Mouse (Mus musculus): ENCODE data around the gene Glrb. TPM values are rescaled to one million over a fixed set of nuclear protein-coding genes. Genes with fewer than 3 reads are reported as not detected.

The Glrb gene
- polyA plus RNA-seq (2015; fragmentation: Nextera tagmentation; extraction: Ambion mirVana), result 32.7 and 33.4 TPM in 2 replicates

GRCm38 (mm10) chr3:80913111-80913778 lies at the start of gene Glrb:
Gene Glrb, minus strand, starts transcription at chr3:80913660.
- Histone ChIP-seq H3K4me3 (peak within 1 kb of the TSS; percentile 89), H3K4me2 (replicated peaks) (peak within 1 kb of the TSS; percentile 90), H3K9ac (replicated peaks) (peak within 1 kb of the TSS; percentile 90), H3K27ac (replicated peaks) (peak within 1 kb of the TSS; percentile 73), H3K9me3 (no peaks in the 10 kb centered on the region), H3K27me3 (no peaks in the 10 kb centered on the region), H3K36me3 (no peaks in the 10 kb centered on the region), H3K4me1 (peaks cover 12% of the 10 kb centered on the region)
- WGBS, result under 1% methylated on average over 69 of the region's 76 CpGs
- ATAC-seq (replicated peaks), result peak; percentile 96

DNA sequence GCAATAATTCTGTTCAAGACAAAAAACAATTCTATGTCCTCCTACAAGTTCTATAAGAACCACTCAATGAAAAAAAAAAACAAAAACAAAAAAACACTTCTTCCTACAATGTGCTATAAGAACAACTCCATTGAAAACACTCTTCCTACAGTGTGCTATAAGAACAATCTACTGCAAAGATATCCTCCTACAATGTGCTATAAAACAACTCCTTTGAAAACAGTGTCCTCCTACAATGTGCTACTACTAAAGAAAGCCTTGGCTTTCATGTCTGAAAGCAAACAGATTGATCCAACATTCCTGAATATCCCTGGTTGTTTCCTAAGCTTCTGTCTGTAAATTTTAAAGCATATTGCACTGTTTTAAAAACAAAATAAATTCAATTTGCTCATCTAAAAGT lies 46.5 kb upstream of the Glrb start:
- no peak overlapping the region for H3K4me3 ChIP-seq
- no peak overlapping the region for H3K27ac ChIP-seq (replicated peaks)
- no peaks in the 10 kb centered on the region for H3K4me1 ChIP-seq
- no peak overlapping the region for H3K9ac ChIP-seq (replicated peaks)
- no peaks in the 10 kb centered on the region for H3K9me3 ChIP-seq
- ATAC-seq (replicated peaks), result no peak
- H3K27me3 ChIP-seq, result no peaks in the 10 kb centered on the region
- no peak overlapping the region for H3K4me2 ChIP-seq (replicated peaks)
- H3K36me3 ChIP-seq, result no peaks in the 10 kb centered on the region

GRCm38 (mm10) chr3:80958591-80958990 lies 45.1 kb upstream of the Glrb start:
- Histone ChIP-seq H3K9me3 (no peaks in the 10 kb centered on the region), H3K27ac (replicated peaks) (no peak overlapping the region), H3K4me2 (replicated peaks) (no peak overlapping the region), H3K27me3 (no peaks in the 10 kb centered on the region), H3K4me1 (no peaks in the 10 kb centered on the region), H3K9ac (replicated peaks) (no peak overlapping the region), H3K36me3 (no peaks in the 10 kb centered on the region), H3K4me3 (no peak overlapping the region)
- 37% methylated on average over 1 of the region's 1 CpGs for WGBS
- peak; percentile 90 for ATAC-seq (replicated peaks)

- peak; percentile 41 for ATAC-seq (replicated peaks)
- H3K36me3 ChIP-seq, result no peaks in the 10 kb centered on the region
- H3K27ac ChIP-seq (replicated peaks), result peak overlapping the region; percentile 73
- peak overlapping the region; percentile 90 for H3K4me2 ChIP-seq (replicated peaks)
- peaks cover 12% of the 10 kb centered on the region for H3K4me1 ChIP-seq
- H3K9ac ChIP-seq (replicated peaks), result peak overlapping the region; percentile 90
- H3K27me3 ChIP-seq, result no peaks in the 10 kb centered on the region
- no peaks in the 10 kb centered on the region for H3K9me3 ChIP-seq
- WGBS, result 23% methylated on average over 6 of the region's 6 CpGs
- H3K4me3 ChIP-seq, result peak overlapping the region; percentile 89
Observed at GRCm38 (mm10) chr3:80913779-80914284, 372 bp upstream of the Glrb start.

- 70% methylated on average over 5 of the region's 5 CpGs for WGBS
Observed at GRCm38 (mm10) chr3:80894745-80895480, 18.5 kb downstream of the Glrb start.

DNA sequence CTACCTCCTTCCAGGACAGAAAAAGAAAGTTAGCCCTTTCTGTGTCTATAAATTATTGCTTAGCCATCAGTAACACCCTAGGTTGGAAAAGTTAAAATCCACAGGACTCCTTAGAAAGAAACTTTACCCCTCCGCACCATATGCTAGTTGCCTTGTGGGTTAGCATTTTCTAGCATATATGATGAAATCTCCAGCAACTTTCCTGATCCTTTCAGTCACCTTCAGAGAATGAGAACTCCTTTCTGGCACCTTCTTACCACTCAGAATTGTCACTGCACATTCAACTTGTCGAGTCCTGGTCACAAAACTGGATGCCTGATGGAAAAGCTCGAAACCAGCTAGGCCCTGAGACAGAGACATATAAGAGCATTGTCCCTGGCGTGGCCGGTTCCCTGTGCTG lies 19.1 kb downstream of the Glrb start:
- no peak overlapping the region for H3K9ac ChIP-seq (replicated peaks)
- no peak for ATAC-seq (replicated peaks)
- no peaks in the 10 kb centered on the region for H3K9me3 ChIP-seq
- no peak overlapping the region for H3K4me2 ChIP-seq (replicated peaks)
- no peaks in the 10 kb centered on the region for H3K4me1 ChIP-seq
- no peaks in the 10 kb centered on the region for H3K27me3 ChIP-seq
- H3K36me3 ChIP-seq, result no peaks in the 10 kb centered on the region
- H3K4me3 ChIP-seq, result no peak overlapping the region
- no peak overlapping the region for H3K27ac ChIP-seq (replicated peaks)
- 92% methylated on average over 5 of the region's 5 CpGs for WGBS

More at GRCm38 (mm10) chr3:80894745-80895480, 18.5 kb downstream of the Glrb start:
- ATAC-seq (replicated peaks), result no peak
- H3K9ac ChIP-seq (replicated peaks), result no peak overlapping the region
- no peaks in the 10 kb centered on the region for H3K36me3 ChIP-seq
- H3K4me3 ChIP-seq, result no peak overlapping the region
- H3K4me2 ChIP-seq (replicated peaks), result no peak overlapping the region
- H3K27ac ChIP-seq (replicated peaks), result no peak overlapping the region
- H3K4me1 ChIP-seq, result no peaks in the 10 kb centered on the region
- no peaks in the 10 kb centered on the region for H3K27me3 ChIP-seq
- no peaks in the 10 kb centered on the region for H3K9me3 ChIP-seq

DNA sequence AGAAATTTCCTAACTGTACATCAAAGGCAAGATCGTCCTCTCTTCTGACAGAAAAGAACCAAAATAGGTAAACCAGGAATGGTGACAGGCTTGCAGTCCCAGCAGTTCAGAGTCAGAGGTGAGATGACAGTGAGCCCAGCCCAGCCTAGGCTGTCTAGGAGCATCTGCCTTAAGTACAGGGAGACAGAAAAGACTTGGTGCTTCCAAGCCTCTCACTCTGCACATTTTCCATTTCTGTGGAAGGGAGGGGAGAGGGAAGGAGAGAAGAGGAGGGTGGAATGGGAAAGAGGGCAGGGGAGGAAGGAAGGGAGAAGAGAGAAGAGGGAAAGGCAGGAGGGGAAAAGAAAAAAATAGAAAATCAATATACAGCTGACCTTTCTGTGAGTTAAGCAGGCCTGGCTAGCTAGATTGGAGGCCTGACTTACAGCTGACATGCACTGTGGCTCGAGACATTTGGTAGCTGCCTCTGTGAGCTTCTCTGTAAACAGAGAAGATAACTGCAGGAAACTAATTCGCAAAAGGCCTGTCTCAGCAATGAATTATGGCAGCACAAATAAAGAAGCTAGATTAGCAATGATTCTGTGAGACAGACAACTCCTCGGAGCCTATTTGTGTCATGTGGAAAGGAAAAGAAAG lies 20.3 kb downstream of the Glrb start:
- WGBS, result 70% methylated on average over 4 of the region's 4 CpGs
- H3K36me3 ChIP-seq, result no peaks in the 10 kb centered on the region
- no peak overlapping the region for H3K9ac ChIP-seq (replicated peaks)
- no peak overlapping the region for H3K4me2 ChIP-seq (replicated peaks)
- no peaks in the 10 kb centered on the region for H3K9me3 ChIP-seq
- peak overlapping the region; percentile 31; the same call in 1 of the 2 replicates for H3K27ac ChIP-seq (replicated peaks)
- no peak overlapping the region for H3K4me3 ChIP-seq
- no peak for ATAC-seq (replicated peaks)
- no peaks in the 10 kb centered on the region for H3K27me3 ChIP-seq
- H3K4me1 ChIP-seq, result no peaks in the 10 kb centered on the region

DNA sequence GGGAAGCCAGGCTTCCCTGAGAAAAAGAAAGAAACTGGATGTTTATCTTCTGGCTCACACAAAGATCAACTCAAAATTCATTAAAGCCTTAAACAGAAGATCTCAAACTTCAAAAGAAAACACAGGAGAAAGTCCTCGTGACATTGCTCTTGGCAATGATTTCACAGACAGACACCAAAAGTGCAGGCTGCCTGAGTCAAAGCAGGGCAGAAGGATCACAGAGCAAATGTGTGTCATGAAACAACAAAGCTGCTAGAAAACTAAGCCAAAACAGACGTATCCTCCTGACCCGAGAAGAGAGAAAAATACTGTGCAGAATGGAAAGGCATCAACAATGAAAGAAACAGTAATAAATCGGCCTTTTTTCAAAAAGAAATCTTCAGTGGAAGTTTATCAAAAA lies 22.4 kb downstream of the Glrb start:
- WGBS, result 50% methylated on average over 4 of the region's 4 CpGs

DNA sequence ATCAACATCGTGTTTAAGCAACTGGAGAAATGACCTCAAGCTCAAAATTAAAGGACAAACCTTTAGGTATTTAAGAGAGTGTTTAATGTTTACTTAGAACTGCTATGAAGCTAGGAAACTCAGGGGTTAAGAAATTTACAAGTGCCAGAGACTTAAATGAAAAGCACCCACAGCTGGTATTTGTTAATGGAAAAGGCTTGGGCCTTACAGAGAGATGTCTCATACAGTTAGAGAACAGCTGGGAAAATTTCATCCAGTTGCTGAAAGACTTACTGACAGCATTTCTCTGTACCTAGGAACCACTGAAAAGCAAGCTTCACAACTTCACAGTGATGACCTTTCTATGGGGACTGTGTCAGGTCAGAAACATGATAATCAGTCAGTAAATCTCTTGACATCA lies 28.3 kb downstream of the Glrb start:
- no peak overlapping the region for H3K4me2 ChIP-seq (replicated peaks)
- H3K36me3 ChIP-seq, result no peaks in the 10 kb centered on the region
- no peak for ATAC-seq (replicated peaks)
- no peaks in the 10 kb centered on the region for H3K9me3 ChIP-seq
- WGBS, result 84% methylated on average over 1 of the region's 1 CpGs
- no peak overlapping the region for H3K9ac ChIP-seq (replicated peaks)
- H3K4me1 ChIP-seq, result no peaks in the 10 kb centered on the region
- no peak overlapping the region for H3K27ac ChIP-seq (replicated peaks)
- H3K27me3 ChIP-seq, result no peaks in the 10 kb centered on the region
- no peak overlapping the region for H3K4me3 ChIP-seq

More for the DNA sequence above, 22.4 kb downstream of the Glrb start:
- Histone ChIP-seq H3K4me1 (no peaks in the 10 kb centered on the region), H3K9me3 (no peaks in the 10 kb centered on the region), H3K36me3 (no peaks in the 10 kb centered on the region), H3K4me2 (replicated peaks) (no peak overlapping the region), H3K9ac (replicated peaks) (no peak overlapping the region), H3K4me3 (no peak overlapping the region), H3K27me3 (no peaks in the 10 kb centered on the region), H3K27ac (replicated peaks) (no peak overlapping the region)
- no peak for ATAC-seq (replicated peaks)

- Histone ChIP-seq H3K4me3 (no peak overlapping the region), H3K27ac (replicated peaks) (no peak overlapping the region), H3K9ac (replicated peaks) (no peak overlapping the region), H3K4me1 (peaks cover 2% of the 10 kb centered on the region), H3K4me2 (replicated peaks) (no peak overlapping the region), H3K36me3 (no peaks in the 10 kb centered on the region), H3K9me3 (no peaks in the 10 kb centered on the region), H3K27me3 (no peaks in the 10 kb centered on the region)
- WGBS, result 79% methylated on average over 6 of the region's 6 CpGs
- no peak for ATAC-seq (replicated peaks)
Observed at GRCm38 (mm10) chr3:80883601-80884000, 29.9 kb downstream of the Glrb start.

GRCm38 (mm10) chr3:80880660-80881293 lies 32.7 kb downstream of the Glrb start:
- no peaks in the 10 kb centered on the region for H3K27me3 ChIP-seq
- no peak overlapping the region for H3K27ac ChIP-seq (replicated peaks)
- no peak for ATAC-seq (replicated peaks)
- no peaks in the 10 kb centered on the region for H3K36me3 ChIP-seq
- WGBS, result 75% methylated on average over 6 of the region's 6 CpGs
- H3K9ac ChIP-seq (replicated peaks), result no peak overlapping the region
- peaks cover 4% of the 10 kb centered on the region for H3K4me1 ChIP-seq
- H3K9me3 ChIP-seq, result no peaks in the 10 kb centered on the region
- H3K4me2 ChIP-seq (replicated peaks), result no peak overlapping the region
- H3K4me3 ChIP-seq, result no peak overlapping the region

DNA sequence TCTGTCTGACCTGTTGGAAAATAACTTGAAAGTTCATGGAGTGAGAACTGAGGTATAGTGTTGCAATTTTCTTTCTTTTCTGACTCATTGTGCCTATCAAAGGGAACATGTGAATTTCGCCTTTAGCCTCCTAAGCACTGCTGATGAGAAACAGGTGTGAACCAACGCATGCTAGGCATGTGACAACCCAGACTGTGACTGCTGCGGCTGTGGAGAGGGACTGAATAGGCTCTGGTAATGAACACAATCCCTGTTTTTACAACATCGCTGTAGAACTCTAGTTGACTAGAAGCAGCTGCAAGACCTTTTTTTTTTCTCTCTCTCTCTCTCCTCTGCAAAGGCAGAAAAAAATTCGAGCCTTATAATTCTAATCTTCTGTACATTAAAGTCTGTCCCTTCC lies 34.9 kb downstream of the Glrb start:
- H3K27ac ChIP-seq (replicated peaks), result no peak overlapping the region
- H3K9ac ChIP-seq (replicated peaks), result no peak overlapping the region
- H3K36me3 ChIP-seq, result no peaks in the 10 kb centered on the region
- H3K4me2 ChIP-seq (replicated peaks), result no peak overlapping the region
- H3K4me1 ChIP-seq, result peaks cover 4% of the 10 kb centered on the region
- ATAC-seq (replicated peaks), result 0 out of 2 replicates have a peak, but pooled peaks have one; percentile 41
- H3K27me3 ChIP-seq, result no peaks in the 10 kb centered on the region
- 17% methylated on average over 5 of the region's 5 CpGs for WGBS
- H3K4me3 ChIP-seq, result no peak overlapping the region
- H3K9me3 ChIP-seq, result no peaks in the 10 kb centered on the region
